Mouse (Mus musculus): ENCODE results near the gene Zfp185. TPM values are rescaled to one million over a fixed set of nuclear protein-coding genes. Genes with fewer than 3 reads are reported as not detected.
"Not testable (repeated sequence)": the region's sequence is repeated elsewhere in the genome, so short reads cannot be mapped to it uniquely, and the experiment has no call there.

Gene Zfp185
- polyA plus RNA-seq, 1 experiment: 157 TPM

GRCm38 (mm10) chrX:73062323-73062722 lies 75.2 kb downstream of the Zfp185 start:
- no peak for DNase-seq (ENCODE audit: low read depth)

- DNase-seq (ENCODE audit: low read depth): no peak
Measured at GRCm38 (mm10) chrX:73063512-73064414, 76.6 kb downstream of the Zfp185 start.

- no peak for DNase-seq (ENCODE audit: low read depth)
Measured at GRCm38 (mm10) chrX:73064415-73064793, 77.3 kb downstream of the Zfp185 start, which contains the start of gene Pnma3. Gene Pnma3 (plus strand): TSS chrX:73064787.

- not testable (repeated sequence) for DNase-seq (ENCODE audit: low read depth)
Measured at GRCm38 (mm10) chrX:73066765-73067312, 79.7 kb downstream of the Zfp185 start.

Other genes with a start within 250 kb of the Zfp185 start
- gene Gabrq, start 162.2 kb upstream of the Zfp185 start, polyA plus RNA-seq (2012; rRNA removed): 0.15 and 0.22 TPM in 2 replicates
- gene Cetn2, start 68.9 kb upstream of the Zfp185 start, polyA plus RNA-seq (2012; rRNA removed): 9.4 and 11.9 TPM in 2 replicates
- gene Nsdhl, start 68.8 kb upstream of the Zfp185 start, polyA plus RNA-seq (2012; rRNA removed): 81.3 and 90.9 TPM in 2 replicates
- gene Pnma5, start 49.8 kb downstream of the Zfp185 start, polyA plus RNA-seq (2012; rRNA removed): not detected in 2 replicates
- gene Pnma3, start 77.4 kb downstream of the Zfp185 start, polyA plus RNA-seq (2012; rRNA removed): 0.03 TPM in 1 of 2 replicates, not detected in the other
- gene Xlr4a, start 95.1 kb downstream of the Zfp185 start, polyA plus RNA-seq (2012; rRNA removed): 2.1 and 4.6 TPM in 2 replicates
- 1.7 and 2.3 TPM in 2 replicates for gene Xlr3a, start 109.8 kb downstream of the Zfp185 start, polyA plus RNA-seq (2012; rRNA removed)
- gene Gm14685, start 129.7 kb downstream of the Zfp185 start, polyA plus RNA-seq (2012; rRNA removed): 1.00 and 1.9 TPM in 2 replicates
- gene Xlr5b, start 161.5 kb downstream of the Zfp185 start, polyA plus RNA-seq (2012; rRNA removed): not detected in 2 replicates
- gene DXBay18, start 162.1 kb downstream of the Zfp185 start, polyA plus RNA-seq (2012; rRNA removed): 0.35 and 0.55 TPM in 2 replicates
- gene Spin2d, start 189.7 kb downstream of the Zfp185 start, polyA plus RNA-seq (2012; rRNA removed): not detected in 2 replicates
- gene Xlr3b, start 204.9 kb downstream of the Zfp185 start, polyA plus RNA-seq (2012; rRNA removed): 1.2 and 1.4 TPM in 2 replicates
- 0.63 and 1.0 TPM in 2 replicates for gene Xlr4b, start 227.0 kb downstream of the Zfp185 start, polyA plus RNA-seq (2012; rRNA removed)
- gene F8a, start 241.0 kb downstream of the Zfp185 start, polyA plus RNA-seq (2012; rRNA removed): 7.2 and 12.1 TPM in 2 replicates